Mouse (Mus musculus): ENCODE data around the gene Edem2.

- TF ChIP-seq POLR2A (IDR thresholded peaks at IDR 0.05; ENCODE audit: extremely low read depth, insufficient read depth, low read length) (no peak), CTCF (IDR thresholded peaks at IDR 0.05; ENCODE audit: low read depth, low read length) (no peak)
These were observed 48.7 kb upstream of the Edem2 start for GRCm38 (mm10) chr2:155778004-155778403.

Measured in liver, adult 2 months (tissue).